Mouse (Mus musculus) E14TG2a.4 (cell line): Measurements from ENCODE around the gene Slc11a1.

Source experiments
- H3K27me3 ChIP-seq: 2 replicates; pipeline ENCODE4 v1.6.1; 2014; ENCODE audit warnings: low read length, control low read depth; ENCODE audit not compliant: insufficient read depth
- H3K36me3 ChIP-seq: 2 replicates; pipeline ENCODE4 v1.6.1; 2014; ENCODE audit warnings: low read length, control low read depth; ENCODE audit not compliant: insufficient read depth
- H3K4me1 ChIP-seq: replicated peaks from 2 replicates; pipeline ENCODE4 v1.6.1; 2014; ENCODE audit warnings: low read depth, low read length, control low read depth
- H3K4me3 ChIP-seq: replicated peaks from 2 replicates; pipeline ENCODE4 v1.5.1; 2014; ENCODE audit warnings: mild to moderate bottlenecking, low read length
- H3K9me3 ChIP-seq: 2 replicates; pipeline ENCODE4 v1.6.1; 2014; ENCODE audit warnings: low read length, control low read depth
- CTCF ChIP-seq: conservative IDR thresholded peaks from 2 replicates; pipeline ENCODE4 v1.5.1; 2014; ENCODE audit warnings: low read length
- NANOG ChIP-seq: IDR thresholded peaks from 2 replicates; pipeline ENCODE4 v1.6.1; 2014; ENCODE audit warnings: borderline replicate concordance, low read length, mixed read lengths
- POU5F1 ChIP-seq: IDR thresholded peaks from 2 replicates; pipeline ENCODE4 v1.6.1; 2014; ENCODE audit warnings: low read length, borderline replicate concordance

Gene Slc11a1

DNA sequence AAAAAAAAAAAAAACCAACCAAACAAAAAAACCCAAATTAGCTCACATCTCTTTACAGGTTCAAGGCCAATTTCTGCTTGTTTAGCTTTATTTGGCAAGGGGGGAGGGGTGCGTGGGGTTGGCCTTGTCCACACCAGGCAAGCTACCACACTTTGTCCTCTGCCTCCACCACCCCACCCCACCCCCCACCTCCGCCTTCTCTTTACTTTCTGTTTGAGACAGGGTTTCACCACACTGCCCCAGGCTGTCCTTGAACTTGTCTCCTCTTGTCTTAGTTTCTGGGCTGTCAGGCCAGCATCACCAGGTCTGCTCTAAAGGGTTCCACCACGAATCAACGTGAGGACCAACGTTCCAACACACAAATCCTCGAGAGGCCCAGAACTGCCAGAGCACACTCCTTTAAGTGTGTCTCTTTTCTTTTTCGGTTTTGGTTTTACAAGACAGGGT is 4.1 kb downstream of the Slc11a1 start:
- no peaks in the 10 kb centered on the region for H3K36me3 ChIP-seq
- no peak for TF ChIP-seq POU5F1
- no peak for TF ChIP-seq CTCF
- TF ChIP-seq NANOG: no peak
- no peak overlapping the region for H3K4me3 ChIP-seq
- peaks cover 26% of the 10 kb centered on the region for H3K27me3 ChIP-seq
- H3K4me1 ChIP-seq: peaks cover 80% of the 10 kb centered on the region
- no peaks in the 10 kb centered on the region for H3K9me3 ChIP-seq

DNA sequence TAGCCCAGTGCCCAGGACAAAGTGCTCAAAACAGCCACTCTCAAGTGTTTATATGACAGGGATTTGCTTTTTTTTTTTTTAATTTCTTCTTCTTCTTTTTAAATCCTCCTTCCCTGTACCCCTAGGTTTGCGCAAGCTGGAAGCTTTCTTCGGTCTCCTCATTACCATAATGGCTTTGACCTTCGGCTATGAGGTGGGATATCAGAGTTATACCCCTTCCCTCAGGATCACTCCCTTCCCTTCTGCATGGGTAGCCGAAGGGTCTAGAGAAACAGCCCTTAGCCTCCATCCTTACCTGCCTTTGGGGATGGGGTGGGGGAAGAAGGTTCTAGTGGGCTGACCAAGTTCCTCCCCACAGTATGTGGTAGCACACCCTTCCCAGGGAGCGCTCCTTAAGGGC is 5.5 kb downstream of the Slc11a1 start:
- peaks cover 35% of the 10 kb centered on the region for H3K27me3 ChIP-seq
- no peaks in the 10 kb centered on the region for H3K9me3 ChIP-seq
- no peak overlapping the region for H3K4me3 ChIP-seq
- H3K36me3 ChIP-seq: no peaks in the 10 kb centered on the region
- peaks cover 87% of the 10 kb centered on the region for H3K4me1 ChIP-seq
- no peak for TF ChIP-seq POU5F1
- TF ChIP-seq CTCF: no peak
- no peak for TF ChIP-seq NANOG

DNA sequence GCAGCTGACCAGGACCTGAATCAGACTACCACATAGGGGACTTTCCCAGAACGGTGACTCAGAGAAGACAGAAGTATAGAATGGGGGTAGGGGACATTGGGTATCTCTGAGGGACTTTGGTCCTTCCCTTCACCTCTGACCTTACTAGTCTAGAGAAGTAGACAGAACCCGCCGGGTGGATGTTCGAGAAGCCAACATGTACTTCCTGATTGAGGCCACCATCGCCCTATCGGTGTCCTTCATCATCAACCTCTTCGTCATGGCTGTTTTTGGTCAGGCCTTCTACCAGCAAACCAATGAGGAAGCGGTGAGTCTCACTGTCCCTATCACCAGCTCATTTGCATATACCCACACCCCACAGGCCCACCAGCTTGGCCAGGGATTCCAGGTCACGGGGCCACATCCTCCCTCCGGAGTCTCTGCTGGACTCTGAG is 6.6 kb downstream of the Slc11a1 start:
- Histone ChIP-seq H3K36me3 (no peaks in the 10 kb centered on the region), H3K9me3 (no peaks in the 10 kb centered on the region), H3K27me3 (peaks cover 28% of the 10 kb centered on the region), H3K4me3 (no peak overlapping the region), H3K4me1 (peaks cover 79% of the 10 kb centered on the region)
- TF ChIP-seq POU5F1: no peak
- TF ChIP-seq CTCF: no peak
- no peak for TF ChIP-seq NANOG

DNA sequence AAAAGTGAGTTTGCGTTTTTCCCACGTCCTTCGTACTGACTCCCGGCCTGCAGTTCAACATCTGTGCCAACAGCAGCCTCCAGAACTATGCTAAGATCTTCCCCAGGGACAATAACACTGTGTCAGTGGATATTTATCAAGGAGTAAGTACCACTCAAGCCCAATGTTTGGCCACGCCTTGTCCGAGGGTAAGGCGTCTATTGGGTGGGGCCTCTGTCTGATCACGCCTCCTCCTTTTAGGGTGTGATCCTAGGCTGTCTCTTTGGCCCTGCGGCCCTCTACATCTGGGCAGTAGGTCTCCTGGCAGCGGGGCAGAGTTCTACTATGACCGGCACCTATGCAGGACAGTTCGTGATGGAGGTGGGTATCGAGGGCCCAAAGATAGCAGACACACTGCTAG is 8.4 kb downstream of the Slc11a1 start:
- peaks cover 84% of the 10 kb centered on the region for H3K4me1 ChIP-seq

DNA sequence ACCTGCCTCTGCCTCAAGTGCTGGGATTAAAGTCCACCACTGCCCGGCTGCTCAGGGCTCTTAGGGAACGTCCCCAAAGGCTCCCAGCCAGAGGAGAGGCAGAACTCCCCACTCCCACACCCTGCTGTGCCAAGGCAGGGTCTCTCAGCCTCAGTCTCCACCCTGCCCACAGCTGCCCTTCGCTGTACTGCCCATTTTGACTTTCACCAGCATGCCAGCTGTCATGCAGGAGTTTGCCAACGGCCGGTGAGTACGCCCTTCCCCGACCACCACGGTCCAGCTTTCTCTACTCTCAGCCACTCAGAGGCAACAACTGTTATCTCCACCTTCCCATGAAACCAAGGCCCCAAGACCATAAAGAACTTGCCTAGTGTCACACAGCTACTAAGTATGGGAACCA is 9.5 kb downstream of the Slc11a1 start:
- Histone ChIP-seq H3K36me3 (no peaks in the 10 kb centered on the region), H3K27me3 (peaks cover 36% of the 10 kb centered on the region), H3K4me3 (peak overlapping the region; percentile 29; the same call in 1 of the 2 replicates), H3K9me3 (no peaks in the 10 kb centered on the region), H3K4me1 (peaks cover 84% of the 10 kb centered on the region)
- TF ChIP-seq POU5F1 (no peak), NANOG (no peak), CTCF (no peak)

More for the DNA sequence above, 8.4 kb downstream of the Slc11a1 start:
- TF ChIP-seq POU5F1 (no peak), CTCF (no peak), NANOG (no peak)
- H3K4me3 ChIP-seq: peak overlapping the region; percentile 51
- peaks cover 26% of the 10 kb centered on the region for H3K27me3 ChIP-seq
- H3K9me3 ChIP-seq: no peaks in the 10 kb centered on the region
- H3K36me3 ChIP-seq: no peaks in the 10 kb centered on the region

DNA sequence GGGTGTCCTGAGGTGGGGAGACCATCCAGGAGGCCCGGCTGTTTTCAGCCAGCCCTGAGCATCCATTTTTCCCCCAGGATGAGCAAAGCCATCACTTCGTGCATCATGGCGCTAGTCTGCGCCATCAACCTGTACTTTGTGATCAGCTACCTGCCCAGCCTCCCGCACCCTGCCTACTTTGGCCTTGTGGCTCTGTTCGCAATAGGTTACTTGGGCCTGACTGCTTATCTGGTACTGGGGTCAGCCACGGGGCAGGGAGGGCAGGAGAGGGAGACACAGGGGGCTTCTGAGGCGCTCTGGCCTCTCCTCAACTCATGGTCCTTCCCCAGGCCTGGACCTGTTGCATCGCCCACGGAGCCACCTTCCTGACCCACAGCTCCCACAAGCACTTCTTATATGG is 10.1 kb downstream of the Slc11a1 start:
- H3K4me3 ChIP-seq: peak overlapping the region; percentile 29; the same call in 1 of the 2 replicates
- peaks cover 84% of the 10 kb centered on the region for H3K4me1 ChIP-seq
- H3K9me3 ChIP-seq: no peaks in the 10 kb centered on the region
- no peak for TF ChIP-seq CTCF
- no peak for TF ChIP-seq POU5F1
- TF ChIP-seq NANOG: no peak
- H3K36me3 ChIP-seq: no peaks in the 10 kb centered on the region
- peaks cover 38% of the 10 kb centered on the region for H3K27me3 ChIP-seq

DNA sequence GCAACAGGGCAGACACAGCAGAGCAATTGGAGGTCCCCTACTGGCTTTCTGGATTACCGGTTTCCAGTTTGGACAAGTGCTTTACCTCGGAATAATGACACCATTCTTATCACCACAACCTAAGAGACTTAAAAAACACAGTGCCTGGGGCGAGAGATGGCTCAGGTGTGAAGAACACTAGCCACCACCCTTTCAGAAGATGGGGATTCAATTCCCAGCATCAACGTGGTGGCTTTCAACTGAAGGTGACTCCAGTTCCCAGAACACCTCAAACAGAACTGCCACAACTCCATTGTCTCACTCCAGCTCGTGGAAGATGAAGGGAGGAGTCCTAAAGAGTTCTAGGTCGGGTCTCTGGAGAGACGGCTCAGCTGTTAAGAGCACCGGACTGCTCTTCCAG is 10.5 kb downstream of the Slc11a1 start:
- Histone ChIP-seq H3K36me3 (no peaks in the 10 kb centered on the region), H3K4me3 (peak overlapping the region; percentile 29; the same call in 1 of the 2 replicates), H3K27me3 (peaks cover 38% of the 10 kb centered on the region), H3K9me3 (no peaks in the 10 kb centered on the region), H3K4me1 (peaks cover 83% of the 10 kb centered on the region)
- TF ChIP-seq POU5F1 (no peak), NANOG (no peak), CTCF (no peak)

DNA sequence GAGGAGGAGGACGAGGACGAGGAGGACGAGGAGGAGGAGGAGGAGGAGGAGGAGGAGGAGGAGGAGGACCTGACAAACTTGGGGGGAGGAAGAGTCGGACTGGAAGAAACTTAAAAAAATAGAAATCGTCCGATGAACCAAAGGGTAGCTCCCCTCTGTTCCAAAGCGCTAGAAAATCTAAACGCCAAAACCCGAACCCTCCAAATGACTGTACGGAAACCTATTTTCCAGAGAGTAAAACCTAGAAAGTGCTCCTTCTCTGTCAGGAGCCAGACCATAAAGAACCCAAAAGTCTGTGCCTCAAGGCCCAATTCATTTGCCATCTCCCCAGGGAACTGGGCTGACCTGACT is 11.3 kb downstream of the Slc11a1 start:
- H3K4me3 ChIP-seq: peak overlapping the region; percentile 76

DNA sequence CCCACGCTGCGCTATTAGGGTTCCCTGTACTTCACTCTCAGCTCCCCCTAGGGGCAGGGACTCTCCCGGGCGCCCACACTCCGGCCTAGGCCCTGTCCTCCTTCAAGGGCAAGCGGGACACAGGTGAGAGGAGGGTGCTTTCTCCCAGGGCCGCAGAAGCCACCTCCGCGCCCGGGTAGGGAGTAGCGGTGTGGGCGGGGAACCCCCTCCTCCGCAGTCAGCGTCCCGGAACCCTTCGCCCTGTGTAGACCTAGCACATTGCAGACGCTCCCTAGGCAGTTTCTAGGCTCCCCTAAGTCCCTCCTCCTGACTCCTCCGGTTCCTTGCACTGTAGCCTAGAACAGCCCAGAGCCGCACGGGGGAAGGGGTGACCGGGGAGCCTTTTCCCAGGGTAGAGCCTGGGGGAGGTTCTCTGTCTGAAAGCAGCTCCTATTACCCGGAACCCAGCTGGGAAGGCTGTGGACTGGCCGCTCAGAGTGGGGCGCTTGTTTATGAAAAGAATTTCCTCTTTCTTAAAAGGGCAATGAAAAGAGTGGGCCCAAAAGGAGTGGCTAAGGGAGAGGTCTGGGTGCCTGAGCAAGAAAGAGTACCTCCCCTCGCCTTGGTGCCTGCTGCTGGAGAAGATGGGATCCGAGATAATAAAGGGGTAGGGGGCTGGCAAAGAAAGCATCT is 11.9 kb downstream of the Slc11a1 start:
- TF ChIP-seq CTCF (no peak; the same call in 1 of the 2 replicates), POU5F1 (no peak), NANOG (no peak)
- Histone ChIP-seq H3K36me3 (no peaks in the 10 kb centered on the region), H3K4me1 (peaks cover 77% of the 10 kb centered on the region), H3K9me3 (no peaks in the 10 kb centered on the region), H3K27me3 (peaks cover 35% of the 10 kb centered on the region), H3K4me3 (peak overlapping the region; percentile 76)

More for the DNA sequence above, 11.3 kb downstream of the Slc11a1 start:
- H3K4me1 ChIP-seq: peaks cover 82% of the 10 kb centered on the region
- peaks cover 38% of the 10 kb centered on the region for H3K27me3 ChIP-seq
- no peaks in the 10 kb centered on the region for H3K36me3 ChIP-seq
- H3K9me3 ChIP-seq: no peaks in the 10 kb centered on the region
- no peak for TF ChIP-seq POU5F1
- no peak for TF ChIP-seq CTCF
- TF ChIP-seq NANOG: no peak
